Mouse (Mus musculus) testis, adult 2 months (tissue): ENCODE results near the gene Car6.

Source experiments
- CTCF ChIP-seq: fragments of 200-500 bp; IDR thresholded peaks from 2 replicates; pipeline ENCODE4 v1.5.1; 2012; ENCODE audit warnings: low read depth, mild to moderate bottlenecking, inconsistent platforms, low read length, moderate library complexity; ENCODE audit not compliant: control insufficient read depth, insufficient read depth, insufficient replicate concordance
- POLR2A ChIP-seq: fragments of 200-500 bp; IDR thresholded peaks from 2 replicates; pipeline ENCODE4 v1.6.1; 2012; ENCODE audit warnings: low read depth, mild to moderate bottlenecking, inconsistent platforms, low read length, moderate library complexity; ENCODE audit not compliant: control insufficient read depth

DNA sequence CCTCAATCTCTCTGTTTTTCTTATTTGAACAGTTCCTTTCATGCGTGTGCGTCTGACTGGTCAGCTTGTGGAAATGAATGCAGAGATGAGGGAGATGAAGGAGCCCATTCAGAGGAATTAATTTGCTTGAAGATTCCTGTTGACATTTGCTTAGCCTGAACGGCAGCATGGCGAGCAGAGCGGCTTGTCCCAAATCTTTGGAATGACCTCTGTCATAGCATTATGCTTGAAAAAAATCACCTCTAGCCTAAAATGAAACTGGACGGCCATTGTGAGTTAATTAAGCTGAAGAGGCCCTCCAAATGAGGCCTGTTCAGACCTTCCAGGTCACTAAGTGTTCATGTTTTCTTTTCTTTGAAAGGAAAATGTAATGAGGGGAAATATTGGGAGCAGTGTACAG, 15.3 kb upstream of the Car6 start:
- TF ChIP-seq CTCF (no peak), POLR2A (no peak)
